Mouse (Mus musculus): ENCODE data around the gene Slc51b. TPM values are rescaled to one million over a fixed set of nuclear protein-coding genes. Genes with fewer than 3 reads are reported as not detected.

Gene Slc51b
- polyA plus RNA-seq, 1 experiment from 2014 or later = not detected

GRCm38 (mm10) chr9:65427511-65427910 is 4.8 kb upstream of the Slc51b start:
- Histone ChIP-seq H3K4me2 (replicated peaks; ENCODE audit: low read depth, low read length) (no peak overlapping the region), H3K36me3 (ENCODE audit: control insufficient read depth, insufficient read depth, low read length) (no peaks in the 10 kb centered on the region), H3K4me1 (replicated peaks; ENCODE audit: control insufficient read depth, insufficient read depth, low read length) (no peaks in the 10 kb centered on the region), H3K27ac (ENCODE audit: low read depth, low read length) (no peak overlapping the region), H3K27me3 (ENCODE audit: control insufficient read depth, insufficient read depth, low read length) (no peaks in the 10 kb centered on the region), H3K9me3 (ENCODE audit: control insufficient read depth, low read length) (no peaks in the 10 kb centered on the region), H3K4me3 (ENCODE audit: low read depth, low read length) (no peak overlapping the region), H3K9ac (ENCODE audit: low read depth, low read length) (no peak overlapping the region)
- DNase-seq (ENCODE audit: low spot score) (no peak), ATAC-seq (ENCODE audit: low FRiP score) (no peak)
- WGBS = 74% methylated on average over 2 of the region's 2 CpGs

GRCm38 (mm10) chr9:65424393-65424792 is 1.6 kb upstream of the Slc51b start:
- 40% methylated on average over 3 of the region's 3 CpGs for WGBS
- H3K4me1 ChIP-seq (replicated peaks; ENCODE audit: control insufficient read depth, insufficient read depth, low read length) = no peaks in the 10 kb centered on the region
- H3K9ac ChIP-seq (ENCODE audit: low read depth, low read length) = no peak overlapping the region
- ATAC-seq (ENCODE audit: low FRiP score) (no peak), DNase-seq (ENCODE audit: low spot score) (no peak)
- H3K27ac ChIP-seq (ENCODE audit: low read depth, low read length) = no peak overlapping the region
- H3K36me3 ChIP-seq (ENCODE audit: control insufficient read depth, insufficient read depth, low read length) = no peaks in the 10 kb centered on the region
- no peaks in the 10 kb centered on the region for H3K9me3 ChIP-seq (ENCODE audit: control insufficient read depth, low read length)
- H3K4me2 ChIP-seq (replicated peaks; ENCODE audit: low read depth, low read length) = no peak overlapping the region
- H3K27me3 ChIP-seq (ENCODE audit: control insufficient read depth, insufficient read depth, low read length) = no peaks in the 10 kb centered on the region
- H3K4me3 ChIP-seq (ENCODE audit: low read depth, low read length) = no peak overlapping the region

- H3K9me3 ChIP-seq (ENCODE audit: control insufficient read depth, low read length) = no peaks in the 10 kb centered on the region
- DNase-seq (ENCODE audit: low spot score) (no peak), ATAC-seq (ENCODE audit: low FRiP score) (no peak)
- no peak overlapping the region for H3K4me2 ChIP-seq (replicated peaks; ENCODE audit: low read depth, low read length)
- no peak overlapping the region for H3K4me3 ChIP-seq (ENCODE audit: low read depth, low read length)
- 75% methylated on average over 3 of the region's 3 CpGs for WGBS
- H3K27me3 ChIP-seq (ENCODE audit: control insufficient read depth, insufficient read depth, low read length) = no peaks in the 10 kb centered on the region
- no peaks in the 10 kb centered on the region for H3K4me1 ChIP-seq (replicated peaks; ENCODE audit: control insufficient read depth, insufficient read depth, low read length)
- H3K36me3 ChIP-seq (ENCODE audit: control insufficient read depth, insufficient read depth, low read length) = no peaks in the 10 kb centered on the region
- no peak overlapping the region for H3K27ac ChIP-seq (ENCODE audit: low read depth, low read length)
- H3K9ac ChIP-seq (ENCODE audit: low read depth, low read length) = no peak overlapping the region
These were observed 3.1 kb downstream of the Slc51b start for GRCm38 (mm10) chr9:65419633-65420032.

GRCm38 (mm10) chr9:65417738-65418137 is 5.0 kb downstream of the Slc51b start:
- no peaks in the 10 kb centered on the region for H3K9me3 ChIP-seq (ENCODE audit: control insufficient read depth, low read length)

GRCm38 (mm10) chr9:65411326-65411725 is 11.4 kb downstream of the Slc51b start:
- Histone ChIP-seq H3K4me3 (ENCODE audit: low read depth, low read length) (no peak overlapping the region), H3K27me3 (ENCODE audit: control insufficient read depth, insufficient read depth, low read length) (no peaks in the 10 kb centered on the region), H3K9me3 (ENCODE audit: control insufficient read depth, low read length) (no peaks in the 10 kb centered on the region), H3K27ac (ENCODE audit: low read depth, low read length) (no peak overlapping the region), H3K36me3 (ENCODE audit: control insufficient read depth, insufficient read depth, low read length) (no peaks in the 10 kb centered on the region), H3K4me1 (replicated peaks; ENCODE audit: control insufficient read depth, insufficient read depth, low read length) (no peaks in the 10 kb centered on the region), H3K4me2 (replicated peaks; ENCODE audit: low read depth, low read length) (no peak overlapping the region), H3K9ac (ENCODE audit: low read depth, low read length) (no peak overlapping the region)
- no peak for DNase-seq (ENCODE audit: low spot score)
- 83% methylated on average over 3 of the region's 3 CpGs for WGBS
- ATAC-seq (ENCODE audit: low FRiP score) = no peak

More at GRCm38 (mm10) chr9:65417738-65418137, 5.0 kb downstream of the Slc51b start:
- Histone ChIP-seq H3K4me2 (replicated peaks; ENCODE audit: low read depth, low read length) (no peak overlapping the region), H3K36me3 (ENCODE audit: control insufficient read depth, insufficient read depth, low read length) (no peaks in the 10 kb centered on the region), H3K4me3 (ENCODE audit: low read depth, low read length) (no peak overlapping the region), H3K4me1 (replicated peaks; ENCODE audit: control insufficient read depth, insufficient read depth, low read length) (no peaks in the 10 kb centered on the region), H3K27ac (ENCODE audit: low read depth, low read length) (no peak overlapping the region), H3K9ac (ENCODE audit: low read depth, low read length) (no peak overlapping the region), H3K27me3 (ENCODE audit: control insufficient read depth, insufficient read depth, low read length) (no peaks in the 10 kb centered on the region)
- DNase-seq (ENCODE audit: low spot score) (no peak), ATAC-seq (ENCODE audit: low FRiP score) (no peak)
- 48% methylated on average over 3 of the region's 3 CpGs for WGBS

- Histone ChIP-seq H3K9ac (ENCODE audit: low read depth, low read length) (no peak overlapping the region), H3K9me3 (ENCODE audit: control insufficient read depth, low read length) (no peaks in the 10 kb centered on the region), H3K4me3 (ENCODE audit: low read depth, low read length) (no peak overlapping the region), H3K36me3 (ENCODE audit: control insufficient read depth, insufficient read depth, low read length) (no peaks in the 10 kb centered on the region), H3K4me1 (replicated peaks; ENCODE audit: control insufficient read depth, insufficient read depth, low read length) (no peaks in the 10 kb centered on the region), H3K27ac (ENCODE audit: low read depth, low read length) (no peak overlapping the region), H3K27me3 (ENCODE audit: control insufficient read depth, insufficient read depth, low read length) (no peaks in the 10 kb centered on the region), H3K4me2 (replicated peaks; ENCODE audit: low read depth, low read length) (no peak overlapping the region)
- no peak for ATAC-seq (ENCODE audit: low FRiP score)
- 97% methylated on average over 8 of the region's 8 CpGs for WGBS
- DNase-seq (ENCODE audit: low spot score) = no peak
These were observed 12.4 kb downstream of the Slc51b start for GRCm38 (mm10) chr9:65410378-65410777.

- H3K4me3 ChIP-seq (ENCODE audit: low read depth, low read length) = no peak overlapping the region
- no peak overlapping the region for H3K4me2 ChIP-seq (replicated peaks; ENCODE audit: low read depth, low read length)
- no peaks in the 10 kb centered on the region for H3K4me1 ChIP-seq (replicated peaks; ENCODE audit: control insufficient read depth, insufficient read depth, low read length)
- 63% methylated on average over 5 of the region's 5 CpGs for WGBS
- no peaks in the 10 kb centered on the region for H3K36me3 ChIP-seq (ENCODE audit: control insufficient read depth, insufficient read depth, low read length)
- no peak overlapping the region for H3K9ac ChIP-seq (ENCODE audit: low read depth, low read length)
- H3K27ac ChIP-seq (ENCODE audit: low read depth, low read length) = no peak overlapping the region
- no peak for ATAC-seq (ENCODE audit: low FRiP score)
- H3K9me3 ChIP-seq (ENCODE audit: control insufficient read depth, low read length) = no peaks in the 10 kb centered on the region
- DNase-seq (ENCODE audit: low spot score) = no peak
- H3K27me3 ChIP-seq (ENCODE audit: control insufficient read depth, insufficient read depth, low read length) = no peaks in the 10 kb centered on the region
These were observed 13.9 kb downstream of the Slc51b start for GRCm38 (mm10) chr9:65408871-65409295.

- WGBS = 85% methylated on average over 3 of the region's 3 CpGs
- ATAC-seq (ENCODE audit: low FRiP score) = no peak
- Histone ChIP-seq H3K27me3 (ENCODE audit: control insufficient read depth, insufficient read depth, low read length) (no peaks in the 10 kb centered on the region), H3K36me3 (ENCODE audit: control insufficient read depth, insufficient read depth, low read length) (no peaks in the 10 kb centered on the region), H3K4me3 (ENCODE audit: low read depth, low read length) (no peak overlapping the region), H3K27ac (ENCODE audit: low read depth, low read length) (no peak overlapping the region), H3K4me2 (replicated peaks; ENCODE audit: low read depth, low read length) (no peak overlapping the region), H3K4me1 (replicated peaks; ENCODE audit: control insufficient read depth, insufficient read depth, low read length) (no peaks in the 10 kb centered on the region), H3K9me3 (ENCODE audit: control insufficient read depth, low read length) (no peaks in the 10 kb centered on the region), H3K9ac (ENCODE audit: low read depth, low read length) (no peak overlapping the region)
- no peak for DNase-seq (ENCODE audit: low spot score)
These were observed 14.9 kb downstream of the Slc51b start for GRCm38 (mm10) chr9:65407861-65408260.

GRCm38 (mm10) chr9:65407327-65407726 is 15.4 kb downstream of the Slc51b start:
- Histone ChIP-seq H3K4me3 (ENCODE audit: low read depth, low read length) (no peak overlapping the region), H3K4me1 (replicated peaks; ENCODE audit: control insufficient read depth, insufficient read depth, low read length) (no peaks in the 10 kb centered on the region), H3K36me3 (ENCODE audit: control insufficient read depth, insufficient read depth, low read length) (no peaks in the 10 kb centered on the region), H3K27ac (ENCODE audit: low read depth, low read length) (no peak overlapping the region), H3K9me3 (ENCODE audit: control insufficient read depth, low read length) (no peaks in the 10 kb centered on the region), H3K27me3 (ENCODE audit: control insufficient read depth, insufficient read depth, low read length) (no peaks in the 10 kb centered on the region), H3K4me2 (replicated peaks; ENCODE audit: low read depth, low read length) (no peak overlapping the region), H3K9ac (ENCODE audit: low read depth, low read length) (no peak overlapping the region)
- ATAC-seq (ENCODE audit: low FRiP score) (no peak), DNase-seq (ENCODE audit: low spot score) (no peak)
- WGBS = 88% methylated on average over 5 of the region's 5 CpGs

All from hindbrain, embryonic 11.5 days (tissue).